Mouse (Mus musculus) heart, postnatal 36 days (tissue): ENCODE results near the gene Trim11. TPM values are rescaled to one million over a fixed set of nuclear protein-coding genes. Genes with fewer than 3 reads are reported as not detected.

Source experiments
- DNase-seq, 2 experiments: peaks; one replicate each; pipeline ENCODE4 v3.0.0; 2021 to 2022
- intact Hi-C: fragments of 180-260 bp; cut with DNase I; formaldehyde crosslinking; loops from one replicate; pipeline ENCODE4 v1.15.1; 2025
- microRNA-seq, 2 experiments: library from miRNA; unstranded; fragments of <30 nt; microRNA quantifications; one replicate each; pipeline ENCODE4 v1.2.0; 2021; ENCODE audit warnings: borderline number of aligned reads in 2 of 2
- total RNA-seq, 2 experiments: library from RNA; stranded (reverse); gene quantifications; 2 replicates each; pipeline ENCODE4 v1.2.3; 2021

Gene Trim11
- total RNA-seq, 2 experiments from 2014 or later = 14.5 TPM

- no peak for DNase-seq
- intact Hi-C loops = no loop called here
These were observed 18.0 kb downstream of the Trim11 start for GRCm38 (mm10) chr11:58995807-58996370.

DNA sequence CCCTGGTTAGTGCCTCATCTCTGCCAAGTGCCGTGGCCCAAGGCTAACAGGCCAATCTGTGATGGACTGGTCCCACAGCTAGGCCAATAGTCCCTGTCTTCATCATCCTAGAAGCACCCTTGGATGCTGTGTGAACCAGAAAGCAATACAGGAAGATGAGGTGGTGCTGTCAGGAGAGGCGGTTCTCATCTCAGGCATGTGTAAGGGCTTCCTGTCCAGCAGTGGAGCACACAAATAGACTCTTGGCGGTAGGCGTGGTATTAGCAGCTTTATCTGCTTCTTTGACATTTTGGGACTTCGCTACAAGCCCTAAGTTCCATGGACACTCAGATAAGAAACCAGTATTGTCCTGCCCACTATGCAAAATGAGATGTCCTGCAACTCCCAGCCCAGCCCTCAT lies 19.6 kb downstream of the Trim11 start:
- no peak for DNase-seq
- intact Hi-C loops = no loop called here

DNA sequence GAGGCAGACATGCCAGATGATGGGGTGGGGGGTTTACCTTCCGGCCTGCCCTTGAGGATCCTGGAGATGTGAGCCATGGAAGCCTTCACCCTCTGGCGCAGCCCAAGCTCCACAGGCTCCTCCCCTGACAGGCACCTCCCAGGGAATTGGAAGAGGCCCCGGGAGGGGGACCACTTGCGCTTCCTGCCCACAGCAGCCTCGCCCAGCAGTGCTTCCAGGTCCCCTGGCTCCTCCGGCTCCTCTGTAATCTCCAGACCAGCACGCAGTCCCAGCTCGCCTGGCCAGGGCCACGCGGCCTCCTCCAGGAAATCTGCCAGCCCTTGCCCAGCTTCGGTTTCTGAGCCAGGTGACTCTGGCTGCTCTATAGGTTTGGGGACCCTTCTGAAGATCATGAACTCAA lies 21.3 kb downstream of the Trim11 start:
- intact Hi-C loops = no loop called here
- DNase-seq = peak; percentile 64 to 74

- intact Hi-C loops = no loop called here
- DNase-seq = no peak
These were observed 21.9 kb downstream of the Trim11 start for GRCm38 (mm10) chr11:58999830-59000229.

DNA sequence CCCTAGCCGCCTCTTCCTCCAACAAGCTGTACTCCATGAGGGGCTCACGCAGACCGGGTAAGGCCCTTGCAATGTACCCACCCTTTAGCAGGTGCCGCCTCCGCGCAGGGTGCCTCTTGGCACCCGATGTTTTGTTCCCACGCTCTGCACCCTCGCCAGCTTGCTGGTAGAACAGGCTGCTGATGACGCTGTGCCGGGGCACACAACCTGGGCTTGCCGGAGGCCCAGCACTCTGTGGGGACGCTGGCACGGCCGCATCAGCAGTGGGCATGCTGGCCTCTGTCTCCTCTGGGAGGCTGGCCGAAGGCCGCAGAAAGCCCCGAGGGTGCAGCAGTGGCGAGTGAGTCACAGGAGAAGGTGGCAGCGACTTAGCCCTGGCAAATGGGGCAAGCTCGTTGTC lies 22.7 kb downstream of the Trim11 start:
- intact Hi-C loops = no loop called here
- no peak for DNase-seq

GRCm38 (mm10) chr11:59002327-59003079 lies 24.6 kb downstream of the Trim11 start:
- peak in 1 of 2 experiments; percentile 60 for DNase-seq
- intact Hi-C loops = no loop called here

GRCm38 (mm10) chr11:59015052-59015451 lies 37.2 kb downstream of the Trim11 start:
- no peak for DNase-seq
- intact Hi-C loops = no loop called here

DNA sequence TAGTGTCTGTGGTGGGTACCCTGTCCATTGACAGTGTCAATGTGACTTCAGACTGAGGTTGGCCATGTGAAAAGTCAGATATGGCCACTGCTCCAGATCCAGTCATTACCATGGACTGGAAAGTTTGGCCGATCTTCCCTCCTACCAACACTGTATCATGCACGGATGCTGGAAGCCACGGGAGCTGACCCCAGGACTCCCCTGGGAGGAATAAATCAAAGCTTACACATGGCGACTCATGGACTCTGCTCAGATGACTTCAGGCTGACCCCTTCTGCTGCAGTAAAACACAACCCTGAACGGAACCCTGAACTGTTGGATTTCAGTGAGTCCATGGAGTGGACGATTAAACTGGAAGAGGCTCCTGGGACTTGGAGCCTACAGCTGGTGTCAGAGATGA lies 48.5 kb downstream of the Trim11 start:
- intact Hi-C loops = no loop called here

DNA sequence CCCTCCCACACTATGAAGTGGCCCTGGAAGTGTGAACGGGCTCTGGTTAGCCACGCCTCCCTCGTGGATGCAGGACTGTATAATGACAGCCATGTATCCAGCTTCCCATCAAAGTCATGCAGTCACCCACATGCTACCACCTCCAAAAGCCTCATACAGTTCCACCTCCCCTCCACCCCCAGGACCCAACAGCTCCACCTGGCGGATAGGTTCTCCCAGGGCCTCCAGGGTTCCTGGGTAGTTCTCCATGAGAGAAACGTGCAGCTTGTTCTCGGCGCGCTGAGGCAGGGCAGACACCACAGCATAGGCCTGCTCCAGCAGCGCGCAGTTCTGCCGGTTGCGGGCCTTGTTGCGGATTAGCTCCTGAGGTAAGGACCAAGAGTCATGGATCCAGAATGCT lies 51.1 kb downstream of the Trim11 start:
- no peak for DNase-seq
- intact Hi-C loops = no loop called here

More for the DNA sequence above, 48.5 kb downstream of the Trim11 start:
- DNase-seq = no peak

Small RNA genes lying within 50 kb of the gene (microRNA-seq; reads per million reads assigned to microRNA genes)
- gene Gm44313 = 0 reads per million in 2 experiments

Other genes starting within 250 kb of the Trim11 start
- not detected for gene Olfr317, start 238.9 kb upstream of the Trim11 start, total RNA-seq
- gene Olfr316, start 225.4 kb upstream of the Trim11 start, total RNA-seq = not detected
- not detected for gene Olfr315, start 204.9 kb upstream of the Trim11 start, total RNA-seq
- gene Olfr314, start 195.1 kb upstream of the Trim11 start, total RNA-seq = not detected
- gene Fam183b, start 176.1 kb upstream of the Trim11 start, total RNA-seq = not detected
- gene Olfr313, start 163.1 kb upstream of the Trim11 start, total RNA-seq = not detected
- gene Olfr312, start 148.9 kb upstream of the Trim11 start, total RNA-seq = not detected
- not detected for gene Olfr311, start 138.8 kb upstream of the Trim11 start, total RNA-seq
- 1 to 10 TPM; 1.5 to 2.5 TPM for gene Gm12258, start 130.9 kb upstream of the Trim11 start, total RNA-seq
- gene 2810021J22Rik, start 110.9 kb upstream of the Trim11 start, total RNA-seq = 1 to 10 TPM; 1.6 to 2.0 TPM
- 1 to 10 TPM; 3.4 to 3.7 TPM for gene Zfp39, start 73.9 kb upstream of the Trim11 start, total RNA-seq
- not detected for gene Btnl10, start 60.2 kb upstream of the Trim11 start, total RNA-seq
- 100 to 1,000 TPM; 160 to 167 TPM for gene Rnf187, start 39.2 kb upstream of the Trim11 start, total RNA-seq
- 1 to 10 TPM; 2.2 to 2.5 TPM for gene Hist3h2ba, start 29.2 kb upstream of the Trim11 start, total RNA-seq
- 10 to 100 TPM; 15.3 to 17.6 TPM for gene Hist3h2a, start 23.4 kb upstream of the Trim11 start, total RNA-seq
- gene Trim17, start 23.4 kb upstream of the Trim11 start, total RNA-seq = under 1 TPM; 0.11 to 0.16 TPM
- 100 to 1,000 TPM; 725 to 820 TPM for gene Obscn, start 158.3 kb downstream of the Trim11 start, total RNA-seq
- 10 to 100 TPM; 20.4 to 20.5 TPM for gene Iba57, start 185.6 kb downstream of the Trim11 start, total RNA-seq
- gene Gjc2, start 205.1 kb downstream of the Trim11 start, total RNA-seq = 1 to 10 TPM in 1 of 2 experiments, under 1 TPM in 1; 0.97 to 1.0 TPM
- 100 to 1,000 TPM in 1 of 2 experiments, 10 to 100 TPM in 1; 88.3 to 117 TPM for gene Guk1, start 214.1 kb downstream of the Trim11 start, total RNA-seq
- 100 to 1,000 TPM; 110 to 125 TPM for gene Mrpl55, start 224.4 kb downstream of the Trim11 start, total RNA-seq
- gene 2310033P09Rik, start 230.2 kb downstream of the Trim11 start, total RNA-seq = 1 to 10 TPM; 9.2 to 9.5 TPM